27 mouse cellular contexts compared by ENCODE assay signal in genomic region chr9:105503690-105504089, GRCm38 (mm10). TPM values are rescaled to one million over a fixed set of nuclear protein-coding genes. Genes with fewer than 3 reads are reported as not detected.
DNase-seq lines count a peak whose midpoint lies in the region; ATAC-seq lines count a peak whose summit lies in the region.
"Had no signal": no experiment of that assay in that cellular context is flagged by ENCODE, and none has a peak within 500 bp of the region (broad histone marks: within the 10 kb centered on the region; RNA-seq: fewer than 3 reads in every experiment).

No protein-coding gene starts in this region.

- H3K4me1 ChIP-seq in liver, embryonic 11.5 days (replicated peaks; ENCODE audit: control insufficient read depth, insufficient read depth, low read length) = no peaks in the 10 kb centered on the region
- H3K4me1 ChIP-seq in liver, embryonic 13.5 days (replicated peaks) = 0 out of 2 replicates have a peak, but pooled peaks cover 6% of the 10 kb centered on the region
- no peaks in the 10 kb centered on the region; the same call in 1 of the 2 replicates for H3K4me1 ChIP-seq in liver, embryonic 16.5 days (ENCODE audit: control insufficient read depth, low read depth, low read length)
- H3K4me1 ChIP-seq: embryonic facial prominence, embryonic 12.5 days; heart, embryonic 10.5 days; heart, embryonic 13.5 days; hindbrain, embryonic 15.5 days had no signal

- ATAC-seq in liver, embryonic 11.5 days (replicated peaks; ENCODE audit: low FRiP score) = peak; percentile 70
- peak; percentile 84 for ATAC-seq in liver, embryonic 13.5 days (ENCODE audit: low read depth)
- peak; percentile 88 for ATAC-seq in liver, embryonic 16.5 days (ENCODE audit: low read depth)
- ATAC-seq: forebrain, embryonic 14.5 days; forebrain, postnatal 0 days; Patski had no signal

- no peak overlapping the region for H3K27ac ChIP-seq in liver, embryonic 11.5 days (ENCODE audit: low read depth, low read length)
- H3K27ac ChIP-seq in liver, embryonic 13.5 days = no peak overlapping the region
- no peak overlapping the region for H3K27ac ChIP-seq in liver, embryonic 16.5 days (ENCODE audit: low read length)
- H3K27ac ChIP-seq: embryonic facial prominence, embryonic 12.5 days; embryonic facial prominence, embryonic 15.5 days; gastrocnemius, adult 2 months; heart, embryonic 10.5 days; heart, embryonic 13.5 days; hindbrain, embryonic 15.5 days had no signal

- 66% methylated on average over 5 of the region's 5 CpGs for WGBS in liver, embryonic 11.5 days
- WGBS in liver, embryonic 13.5 days (ENCODE audit: insufficient replicate concordance) = 51% methylated on average over 5 of the region's 5 CpGs
- WGBS in liver, embryonic 16.5 days (ENCODE audit: insufficient replicate concordance) = 42% methylated on average over 5 of the region's 5 CpGs

- DNase-seq in liver, embryonic 11.5 days (ENCODE audit: low spot score) = no peak
- no peak for DNase-seq in liver
- DNase-seq in liver, embryonic 13.5 days = no peak
- no peak for DNase-seq in thymus, postnatal 14 days
- DNase-seq in thymus, adult 18-20 months = no peak
- DNase-seq: adrenal gland, postnatal 10 days; adrenal gland, postnatal 36 days; B cell, adult 2 months; cerebellum, adult 2 months; cerebellum, adult 9-11 months; cerebellum, postnatal 25 days; forebrain, postnatal 0 days; gastrocnemius, adult 2 months; gastrocnemius, postnatal 14 days; heart, adult 18-20 months; heart, postnatal 14 days; heart, postnatal 4 days had no signal

- no peak overlapping the region for H3K4me2 ChIP-seq in liver, embryonic 11.5 days
- no peak overlapping the region for H3K4me2 ChIP-seq in liver, embryonic 13.5 days
- H3K4me2 ChIP-seq in liver, embryonic 16.5 days (ENCODE audit: low read depth, low read length) = no peak overlapping the region
- H3K4me2 ChIP-seq: embryonic facial prominence, embryonic 12.5 days; embryonic facial prominence, embryonic 15.5 days; heart, embryonic 13.5 days; hindbrain, embryonic 15.5 days had no signal

- H3K36me3 ChIP-seq in liver, embryonic 11.5 days (ENCODE audit: control insufficient read depth, insufficient read depth, low read length) = no peaks in the 10 kb centered on the region
- no peaks in the 10 kb centered on the region for H3K36me3 ChIP-seq in liver, embryonic 13.5 days
- H3K36me3 ChIP-seq in liver, embryonic 16.5 days (ENCODE audit: control insufficient read depth, insufficient read depth) = no peaks in the 10 kb centered on the region
- H3K36me3 ChIP-seq: embryonic facial prominence, embryonic 12.5 days; embryonic facial prominence, embryonic 15.5 days; G1E; heart, embryonic 10.5 days; heart, embryonic 13.5 days; hindbrain, embryonic 15.5 days had no signal

- H3K9me3 ChIP-seq in liver, embryonic 11.5 days (ENCODE audit: control insufficient read depth, low read length) = no peaks in the 10 kb centered on the region
- no peaks in the 10 kb centered on the region for H3K9me3 ChIP-seq in liver, embryonic 13.5 days (replicated peaks)
- H3K9me3 ChIP-seq in liver, embryonic 16.5 days (replicated peaks; ENCODE audit: control insufficient read depth, low read length) = no peaks in the 10 kb centered on the region
- H3K9me3 ChIP-seq: embryonic facial prominence, embryonic 12.5 days; embryonic facial prominence, embryonic 15.5 days; G1E; heart, embryonic 10.5 days; heart, embryonic 13.5 days; hindbrain, embryonic 15.5 days had no signal

- H3K27me3 ChIP-seq in liver, embryonic 11.5 days (replicated peaks; ENCODE audit: control insufficient read depth, insufficient read depth, low read length) = no peaks in the 10 kb centered on the region
- no peaks in the 10 kb centered on the region for H3K27me3 ChIP-seq in liver, embryonic 13.5 days
- no peaks in the 10 kb centered on the region for H3K27me3 ChIP-seq in liver, embryonic 16.5 days (ENCODE audit: control insufficient read depth, insufficient read depth, low read depth, low read length)
- H3K27me3 ChIP-seq: CH12.LX; embryonic facial prominence, embryonic 12.5 days; embryonic facial prominence, embryonic 15.5 days; heart, embryonic 13.5 days; hindbrain, embryonic 15.5 days had no signal

- no peak overlapping the region for H3K9ac ChIP-seq in liver, embryonic 11.5 days (ENCODE audit: low read depth, low read length)
- H3K9ac ChIP-seq in liver, embryonic 13.5 days = no peak overlapping the region
- no peak overlapping the region for H3K9ac ChIP-seq in liver, embryonic 16.5 days (ENCODE audit: low read depth, low read length)
- H3K9ac ChIP-seq: embryonic facial prominence, embryonic 12.5 days; embryonic facial prominence, embryonic 15.5 days; forebrain, postnatal 0 days; heart, embryonic 13.5 days; hindbrain, embryonic 15.5 days had no signal

- H3K4me3 ChIP-seq in liver, embryonic 11.5 days (ENCODE audit: low read depth, low read length) = no peak overlapping the region
- no peak overlapping the region for H3K4me3 ChIP-seq in liver, embryonic 13.5 days (replicated peaks)
- H3K4me3 ChIP-seq in liver, embryonic 16.5 days (ENCODE audit: low read depth, low read length) = no peak overlapping the region
- H3K4me3 ChIP-seq: embryonic facial prominence, embryonic 12.5 days; embryonic facial prominence, embryonic 15.5 days; gastrocnemius, adult 2 months; heart, embryonic 10.5 days; heart, embryonic 13.5 days; hindbrain, embryonic 15.5 days had no signal

RNA-seq across cellular contexts. Expression of gene Atp2c1, which starts 23.4 kb away (rescaled TPM):
- 45.9 and 56.3 TPM in 2 replicates for polyA plus RNA-seq in liver, embryonic 11.5 days (2014; fragmentation: Nextera tagmentation; extraction: Ambion mirVana)
- 23.2 and 25.1 TPM in 2 replicates for polyA plus RNA-seq in liver, embryonic 13.5 days (2015; fragmentation: Nextera tagmentation; extraction: Ambion mirVana)
- polyA plus RNA-seq in liver, embryonic 16.5 days (2015; fragmentation: Nextera tagmentation; extraction: Ambion mirVana) = 21.1 and 21.4 TPM in 2 replicates
